Mouse (Mus musculus) liver, adult 2 months (tissue): ENCODE results near the gene Arhgap45.

ENCODE experiments used
- CTCF ChIP-seq: fragments of 200-500 bp; IDR thresholded peaks from 2 replicates; pipeline ENCODE4 v1.5.1; 2011; ENCODE audit warnings: low read depth, low read length, control low read depth
- POLR2A ChIP-seq: fragments of 200-500 bp; IDR thresholded peaks from 2 replicates; pipeline ENCODE4 v1.6.1; 2011; ENCODE audit warnings: low read length, control low read depth; ENCODE audit not compliant: insufficient read depth; ENCODE audit errors: extremely low read depth

DNA sequence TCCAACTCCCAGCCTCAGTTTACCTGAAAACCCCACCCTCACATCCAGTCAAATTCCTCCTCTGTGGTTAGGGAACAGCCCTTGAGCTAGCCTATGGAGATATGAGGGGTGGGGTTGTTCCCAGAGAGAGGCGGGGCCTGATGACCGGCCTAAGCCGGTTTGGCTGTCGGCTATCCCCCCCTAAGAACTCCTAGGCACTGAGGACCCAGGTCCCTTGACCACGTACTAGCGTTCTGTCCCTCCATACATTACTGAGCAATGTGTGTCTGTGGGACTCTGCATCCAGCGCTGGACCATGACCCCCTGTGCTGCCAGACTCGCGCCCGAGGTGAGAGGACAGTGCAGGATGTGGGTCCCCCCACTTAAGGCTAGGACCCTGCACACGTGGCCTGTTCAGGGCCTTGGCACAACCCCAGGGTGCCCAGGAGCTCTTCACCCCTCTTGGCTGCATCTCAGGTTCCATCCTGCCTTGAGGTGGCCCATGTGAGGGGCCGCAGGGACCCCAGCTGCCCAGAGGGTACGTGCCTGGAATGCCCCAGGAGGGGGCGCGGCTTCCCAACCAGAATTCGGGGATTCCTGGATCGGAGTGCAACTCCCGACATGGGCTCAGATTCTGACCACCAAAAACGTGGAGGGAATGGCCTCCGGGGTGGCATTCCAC, 3.1 kb downstream of the Arhgap45 start:
- TF ChIP-seq CTCF = no peak
- no peak for TF ChIP-seq POLR2A
